Mouse (Mus musculus) lung, postnatal 4 days (tissue): ENCODE results near the gene Dhx8.

Source experiments
- DNase-seq, 2 experiments: peaks; one replicate each; pipeline ENCODE4 v3.0.0; 2021

Gene Dhx8

DNA sequence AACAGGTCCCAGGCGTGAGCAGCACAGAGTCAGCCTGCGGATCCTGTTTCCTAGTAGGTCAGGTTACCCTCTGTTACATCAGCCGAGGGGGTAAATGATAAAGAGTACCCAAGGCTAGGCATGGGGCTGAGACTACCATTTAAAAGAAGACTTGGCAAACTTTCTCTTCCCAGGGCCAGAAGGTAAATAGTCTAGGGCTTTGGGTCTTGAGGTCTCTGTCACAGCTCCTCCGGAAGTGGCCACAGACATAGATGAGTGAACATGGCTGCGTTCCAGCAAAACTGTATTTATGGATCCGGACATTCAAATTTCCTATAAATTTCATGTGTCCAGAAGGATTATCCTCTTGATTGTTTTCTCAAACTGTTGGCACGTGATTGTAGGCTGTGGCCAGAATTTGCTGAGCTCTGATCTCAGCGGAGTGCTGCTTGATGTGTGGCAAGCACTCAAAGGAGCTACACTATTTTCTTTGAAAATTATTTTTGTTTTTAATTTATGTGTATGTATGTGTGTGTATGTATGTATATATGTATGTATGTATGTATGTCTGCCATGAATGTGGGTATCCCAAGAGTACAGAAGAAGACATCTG is 72.5 kb downstream of the Dhx8 start:
- no peak for DNase-seq

DNA sequence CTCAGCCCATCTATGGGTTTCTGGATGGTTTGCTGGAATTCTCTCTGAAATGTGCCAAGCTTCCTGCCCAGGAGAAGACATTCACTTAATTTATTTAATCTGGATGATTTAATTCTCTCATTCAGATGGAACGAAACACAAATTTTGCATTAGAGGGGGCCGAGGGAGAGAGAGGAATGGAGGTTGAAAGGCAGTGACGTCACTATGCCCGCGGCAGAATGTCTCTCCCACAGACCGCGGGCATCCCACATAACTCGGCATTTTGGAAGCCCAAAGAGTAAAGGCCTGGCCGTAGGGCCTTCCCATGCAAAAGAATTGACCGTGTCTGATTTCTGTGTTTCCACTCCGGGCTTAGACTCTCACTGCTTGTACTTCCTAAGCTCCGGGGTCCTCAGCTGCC is 74.0 kb downstream of the Dhx8 start:
- no peak for DNase-seq

DNA sequence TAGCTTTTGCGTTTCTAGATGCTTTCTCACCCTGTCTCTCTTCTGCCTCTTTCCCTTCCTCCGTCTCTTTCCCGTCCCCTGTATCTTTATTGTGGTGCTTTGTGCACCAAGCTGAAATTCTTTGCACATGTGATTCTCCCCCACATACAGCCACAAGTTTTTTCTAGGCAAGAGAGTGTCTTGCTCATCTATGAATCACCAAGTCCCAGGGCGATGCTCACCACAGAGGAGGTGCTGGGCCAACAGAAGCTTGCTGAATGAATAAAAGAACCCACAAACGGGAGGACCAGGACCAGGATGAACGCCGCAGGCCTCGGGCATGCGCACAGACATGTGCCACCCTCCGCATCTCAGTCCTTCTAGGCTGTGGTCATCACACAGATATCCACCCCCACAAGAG is 74.5 kb downstream of the Dhx8 start:
- DNase-seq, result no peak

- DNase-seq, result no peak
Observed at GRCm38 (mm10) chr11:101809060-101809828, 76.5 kb downstream of the Dhx8 start.

DNA sequence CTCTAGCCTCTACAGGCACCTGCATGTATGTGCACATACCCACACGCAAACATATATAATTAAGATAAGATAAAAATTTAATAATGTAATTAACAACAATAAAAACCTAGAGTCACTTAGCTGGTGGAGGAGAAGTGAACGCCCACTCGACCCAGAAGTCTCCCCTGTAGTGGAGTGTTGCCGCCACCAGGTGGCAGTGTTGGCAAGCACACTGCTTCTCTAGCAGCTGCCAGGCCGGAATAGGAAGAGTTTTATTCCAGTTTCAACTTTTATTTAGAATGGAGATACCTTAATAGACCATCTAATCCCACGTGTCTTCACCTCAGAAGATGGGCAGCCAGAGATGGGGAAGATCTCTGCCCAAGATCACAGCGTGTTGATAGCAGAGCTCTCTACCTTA is 80.5 kb downstream of the Dhx8 start:
- DNase-seq, result peak; percentile 76 to 87

- DNase-seq, result peak; percentile 81 to 87
Observed at GRCm38 (mm10) chr11:101814375-101815102, 81.8 kb downstream of the Dhx8 start.

GRCm38 (mm10) chr11:101815103-101816085 is 82.7 kb downstream of the Dhx8 start:
- DNase-seq, result no peak
